In the genomic region with DNA sequence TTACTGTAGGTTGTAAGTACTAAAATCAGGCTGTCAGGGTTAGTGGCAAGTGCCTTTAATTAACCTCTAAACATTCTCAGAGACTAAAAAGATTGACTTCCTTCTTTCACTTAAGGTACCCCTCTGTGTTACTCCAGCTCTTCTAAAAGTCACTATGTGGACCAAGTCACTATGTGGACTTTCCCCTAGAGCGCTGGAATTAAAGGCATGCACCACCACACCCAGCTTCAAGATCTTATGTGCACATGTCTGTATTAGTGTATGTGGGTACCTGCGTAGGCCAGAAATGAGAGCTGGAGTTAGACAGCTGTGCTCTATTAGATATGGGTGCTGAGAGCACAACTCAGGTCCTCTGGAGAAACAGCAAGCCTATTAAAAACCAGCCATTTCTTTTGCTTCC, we compare ENCODE assay signal across 18 mouse cellular contexts. TPM values are rescaled to one million over a fixed set of nuclear protein-coding genes. Genes with fewer than 3 reads are reported as not detected.
"Had no signal": no experiment of that assay in that cellular context is flagged by ENCODE, and none has a peak within 500 bp of the region (broad histone marks: within the 10 kb centered on the region; RNA-seq: fewer than 3 reads in every experiment).

No protein-coding gene starts in this region.

- H3K9me3 ChIP-seq: limb, embryonic 10.5 days; limb, embryonic 13.5 days; liver, embryonic 12.5 days; liver, embryonic 15.5 days; stomach, embryonic 15.5 days had no signal

- H3K27ac ChIP-seq: limb, embryonic 10.5 days; limb, embryonic 13.5 days; liver, embryonic 12.5 days; liver, embryonic 15.5 days; stomach, embryonic 15.5 days had no signal

- H3K4me2 ChIP-seq: limb, embryonic 13.5 days; liver, embryonic 12.5 days; liver, embryonic 15.5 days; midbrain, embryonic 11.5 days; stomach, embryonic 15.5 days had no signal

- H3K27me3 ChIP-seq: limb, embryonic 13.5 days; liver, embryonic 12.5 days; liver, embryonic 15.5 days; stomach, embryonic 15.5 days had no signal

- DNase-seq: kidney, adult 18-20 months; kidney, adult 9 months; kidney, postnatal 14 days; kidney, postnatal 4 days; liver; lung, adult 18-20 months; lung, postnatal 4 days; midbrain, embryonic 14.5 days; thymus, adult 18-20 months; thymus, postnatal 36 days had no signal

- H3K4me3 ChIP-seq: limb, embryonic 10.5 days; limb, embryonic 13.5 days; liver, embryonic 12.5 days; liver, embryonic 15.5 days; stomach, embryonic 15.5 days had no signal

- ATAC-seq: liver, embryonic 12.5 days had no signal

- H3K36me3 ChIP-seq: limb, embryonic 13.5 days; stomach, embryonic 15.5 days had no signal

- H3K9ac ChIP-seq: limb, embryonic 13.5 days; liver, embryonic 12.5 days; liver, embryonic 15.5 days; stomach, embryonic 15.5 days had no signal

RNA-seq across cellular contexts. Expression of gene Igf2bp3, which starts 43.1 kb away (rescaled TPM):
- total RNA-seq: layer of hippocampus, adult 18-20 months; left cerebral cortex, adult 18-20 months had no signal
